Mouse (Mus musculus) layer of hippocampus, adult 18-20 months (tissue): ENCODE data around the gene Cnr1. TPM values are rescaled to one million over a fixed set of nuclear protein-coding genes. Genes with fewer than 3 reads are reported as not detected.

Source experiments
- DNase-seq, 2 experiments: peaks; one replicate each; pipeline ENCODE4 v3.0.0; 2022; ENCODE audit warnings: low spot score in 2 of 2
- long read RNA-seq: library from polyadenylated mRNA; stranded (forward); transcript quantifications from one replicate; pipeline ENCODE4 v2.0.0, GENCODE M21; 2021
- total RNA-seq, 2 experiments: library from RNA; stranded (reverse); gene quantifications; 2 replicates each; pipeline ENCODE4 v1.2.3; 2021

Cnr1 gene
- 100 to 1,000 TPM; 179 to 185 TPM for total RNA-seq
- long read RNA-seq, full-length matches to known transcripts = 52 of 74 reads
- long read RNA-seq, partial matches to known transcripts = 18 of 74 reads
- long read RNA-seq, other reads (novel, unspliced or antisense) = 4 of 74 reads

DNA sequence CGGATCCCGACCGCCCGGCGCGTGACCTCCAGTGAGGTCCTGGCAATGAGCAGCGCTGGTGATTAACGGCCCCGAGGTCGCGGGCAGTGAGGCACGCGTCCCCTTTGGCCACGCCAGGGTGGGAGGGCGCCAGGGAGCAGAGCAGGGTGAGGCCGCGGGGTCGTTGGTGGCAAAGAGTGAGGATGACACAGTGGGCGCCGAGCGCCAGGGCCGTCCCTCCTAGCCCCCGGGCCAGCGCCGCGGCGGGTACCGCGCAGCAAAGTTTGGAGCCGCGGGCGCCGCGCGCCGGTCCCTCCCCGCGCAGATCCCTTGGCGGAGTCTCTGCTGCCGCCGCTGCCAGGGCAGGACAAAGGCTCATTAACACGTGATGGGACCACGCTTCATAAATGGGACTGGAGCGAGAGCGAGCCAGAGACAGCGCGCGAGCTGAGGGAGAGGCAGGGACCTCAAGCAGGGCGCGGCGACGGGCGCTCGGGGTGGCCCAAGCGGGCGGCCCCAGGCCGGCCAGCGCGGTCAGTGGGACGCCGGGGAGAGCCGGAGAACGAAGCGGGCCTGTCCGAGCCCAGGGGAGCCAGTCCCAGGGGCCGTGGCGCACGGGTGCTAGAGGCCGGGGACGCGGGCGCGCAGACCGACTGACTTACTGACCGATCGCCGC is at the start of gene Cnr1:
Cnr1 (plus strand) TSS at position 360 of the 655 bp plus-strand sequence.
- DNase-seq = peak; percentile 70 to 73

DNA sequence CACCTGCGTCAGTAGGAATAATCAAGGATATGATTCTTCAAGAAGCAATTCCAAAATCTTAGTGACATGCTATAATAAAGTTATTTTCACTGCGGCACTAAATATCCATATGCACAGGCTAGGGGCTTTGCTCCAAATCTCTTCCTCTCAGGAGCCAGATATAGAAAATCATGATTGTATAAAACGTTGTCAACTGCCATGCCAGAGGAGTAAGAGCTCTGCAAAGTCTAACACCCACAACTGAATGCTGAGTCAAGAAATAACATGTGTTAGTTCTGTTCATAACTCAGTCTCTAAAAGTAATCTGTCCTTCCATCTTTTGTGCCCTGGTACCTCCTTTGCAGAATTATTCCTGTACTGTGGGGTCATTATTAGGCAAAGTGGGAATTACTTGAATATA is 44.4 kb upstream of the Cnr1 start:
- peak; percentile 1 to 15 for DNase-seq

DNA sequence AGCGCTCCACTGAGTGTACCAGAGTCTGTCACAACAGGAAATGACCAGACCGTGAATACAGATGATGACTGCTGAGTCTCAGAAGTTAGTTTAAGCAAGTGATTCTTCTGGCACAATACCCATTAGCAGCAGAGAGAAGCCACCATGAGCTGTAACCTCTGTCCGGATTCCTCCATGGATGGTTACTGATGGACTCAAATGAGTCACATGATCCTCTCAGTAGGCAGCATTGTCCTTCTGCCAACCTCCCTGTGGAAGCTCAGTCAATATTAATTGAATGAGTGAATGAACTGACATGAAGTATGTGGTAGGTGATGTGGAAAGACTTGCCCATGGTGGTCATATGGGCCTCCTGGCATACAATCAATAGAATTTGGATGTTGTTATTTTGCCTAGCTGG is 38.4 kb upstream of the Cnr1 start:
- no peak for DNase-seq

DNA sequence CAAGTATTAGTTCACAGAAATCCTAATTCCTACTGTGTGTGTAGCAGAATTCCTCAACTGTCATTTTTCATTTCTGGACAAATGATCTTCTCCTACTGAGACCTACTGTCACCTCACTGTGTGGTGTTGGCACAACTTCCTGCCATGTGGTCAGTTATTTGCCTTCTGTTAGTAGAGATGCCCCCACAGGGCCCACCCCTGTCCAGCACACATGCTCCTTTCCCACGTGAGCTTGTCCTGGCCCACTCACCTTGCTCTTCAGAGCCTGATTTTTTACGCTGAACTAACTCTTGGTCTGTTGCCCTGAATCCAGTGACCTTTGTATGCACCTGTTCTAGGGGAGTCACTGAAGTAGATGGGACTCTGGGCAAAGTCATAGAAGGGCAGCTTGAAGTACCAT is 34.4 kb upstream of the Cnr1 start:
- no peak for DNase-seq

DNA sequence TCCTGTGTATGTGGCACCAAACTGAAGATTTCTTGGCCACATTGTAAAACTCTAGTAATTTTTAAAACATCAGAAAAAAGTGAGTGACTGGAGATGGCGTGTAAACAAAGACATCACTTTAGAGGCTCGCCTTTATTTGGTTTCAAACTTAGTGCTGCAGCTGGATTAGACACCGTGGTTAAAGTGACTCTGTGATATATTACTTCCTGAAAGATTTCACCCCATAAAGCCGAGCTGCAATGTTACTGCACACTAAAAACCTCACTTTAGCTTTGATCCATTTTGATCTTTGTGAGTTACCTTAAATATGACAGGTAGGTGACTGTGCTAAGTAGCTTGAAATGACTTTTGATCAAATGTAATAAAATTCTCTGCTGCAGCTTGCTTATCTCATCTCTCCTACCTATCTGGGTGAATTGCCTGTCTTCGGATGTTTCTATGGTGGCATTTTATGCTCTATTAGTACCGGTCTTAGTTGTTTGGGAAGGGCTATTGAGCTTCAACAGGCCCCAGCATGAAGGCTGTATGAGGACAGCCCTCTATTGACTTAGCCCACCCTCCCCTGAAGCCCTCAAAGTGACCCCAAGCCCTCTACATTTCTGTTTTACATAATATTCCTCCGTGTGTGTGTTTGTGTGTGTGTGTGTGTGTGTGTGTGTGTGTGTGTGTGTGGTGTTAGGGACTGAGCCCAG is 32.1 kb upstream of the Cnr1 start:
- no peak for DNase-seq

DNA sequence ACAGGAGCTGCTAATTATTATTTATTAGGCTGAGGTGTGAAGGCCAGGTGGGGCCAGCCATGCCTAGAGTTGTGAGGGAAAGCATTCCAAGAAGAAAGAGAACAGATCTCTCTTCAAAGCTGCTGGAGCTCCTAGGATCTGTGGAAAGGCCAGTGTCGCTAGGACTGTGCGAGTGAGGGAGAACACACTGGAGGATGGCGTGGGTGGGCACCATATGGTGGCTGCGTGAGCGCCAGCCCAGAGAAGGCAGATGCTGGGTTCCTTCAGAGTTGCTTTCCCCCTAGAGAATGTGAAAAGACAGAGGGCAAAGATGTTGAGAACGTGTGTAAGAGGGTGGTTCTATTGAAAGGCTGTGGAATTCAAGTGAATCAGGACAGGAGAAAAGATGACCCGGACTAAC is 30.6 kb upstream of the Cnr1 start:
- DNase-seq = peak; percentile 60 to 72

DNA sequence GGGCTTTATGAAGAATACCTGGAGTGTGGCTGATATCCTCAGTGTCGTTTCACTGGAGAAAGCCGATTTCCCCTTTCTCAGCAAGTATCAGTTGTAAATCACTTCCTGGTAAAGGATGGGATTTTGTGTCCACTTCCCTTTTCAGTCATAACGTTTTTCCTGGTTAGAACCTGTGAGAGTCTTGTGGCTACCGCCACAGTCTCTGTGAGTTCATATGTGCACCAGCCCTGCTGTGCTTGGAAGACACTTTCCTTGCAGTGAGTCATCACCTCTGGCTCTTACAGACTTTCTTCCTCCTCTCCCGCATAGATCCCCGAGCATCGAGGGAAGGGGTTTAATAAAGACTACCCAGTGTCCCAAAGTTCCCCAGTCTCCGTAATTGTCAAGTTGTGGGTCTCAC is 29.3 kb upstream of the Cnr1 start:
- no peak for DNase-seq

DNA sequence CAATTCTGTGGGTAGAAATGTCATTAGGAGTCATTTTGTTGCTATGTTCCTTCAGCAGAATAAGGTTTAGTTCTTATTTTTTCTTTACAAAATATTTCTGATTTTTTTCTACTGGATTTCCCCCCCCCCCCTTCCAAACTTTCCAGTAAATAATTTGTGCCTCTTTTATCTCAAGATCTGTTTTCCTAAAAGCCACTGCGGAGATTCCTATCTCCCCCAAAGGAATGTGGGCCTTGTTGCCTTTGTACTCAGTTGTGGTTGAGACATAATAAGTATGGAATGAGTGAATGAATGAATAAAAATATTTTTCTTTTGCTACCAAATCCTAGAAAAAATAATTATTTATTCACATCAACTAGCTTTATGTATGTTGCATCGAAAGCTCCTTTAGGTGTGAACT is 28.9 kb upstream of the Cnr1 start:
- DNase-seq = no peak

DNA sequence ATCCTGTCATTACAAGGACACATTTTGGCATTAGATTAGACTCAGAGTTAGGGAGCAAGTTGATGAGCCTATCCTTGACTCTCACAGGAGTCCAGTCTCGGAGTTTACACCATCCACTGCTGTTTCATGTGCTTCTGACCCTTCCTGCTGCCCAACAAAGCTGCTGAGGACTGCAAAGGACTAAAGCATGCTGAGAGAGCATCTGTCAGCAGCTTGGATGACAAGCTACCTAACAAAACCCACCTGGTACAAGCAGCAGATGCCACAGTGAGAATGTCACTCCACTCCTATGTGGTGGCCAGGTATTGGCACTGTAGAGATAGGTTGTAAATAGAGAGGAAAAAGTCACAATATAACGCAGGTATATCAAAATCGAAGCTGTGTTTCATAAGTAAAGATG is 22.7 kb upstream of the Cnr1 start:
- DNase-seq = no peak

DNA sequence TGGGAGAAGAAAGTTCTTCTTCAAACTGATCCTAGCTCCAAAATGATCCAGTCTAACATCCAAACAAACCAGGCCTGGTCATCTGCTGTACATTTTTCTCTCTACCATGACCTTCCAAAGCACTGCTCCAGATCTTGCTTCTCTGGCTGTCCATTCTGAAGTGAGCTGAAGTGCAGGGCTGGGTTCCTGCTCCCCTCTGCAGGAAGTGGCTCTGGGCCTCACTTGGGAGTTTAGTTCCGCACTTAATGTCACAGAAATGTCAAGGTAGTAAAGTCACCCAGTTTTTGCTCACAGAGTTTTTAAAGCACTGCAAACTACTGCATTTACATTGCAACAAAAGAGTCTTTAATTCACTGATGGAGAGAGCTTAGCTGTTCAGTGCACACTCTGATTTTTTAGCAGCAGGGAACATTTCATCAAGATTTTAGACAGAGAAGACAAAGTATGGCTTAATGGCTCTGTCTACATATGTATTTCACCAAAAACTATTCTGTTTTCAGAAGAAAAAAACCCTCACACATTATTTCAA is 20.5 kb upstream of the Cnr1 start:
- no peak for DNase-seq

DNA sequence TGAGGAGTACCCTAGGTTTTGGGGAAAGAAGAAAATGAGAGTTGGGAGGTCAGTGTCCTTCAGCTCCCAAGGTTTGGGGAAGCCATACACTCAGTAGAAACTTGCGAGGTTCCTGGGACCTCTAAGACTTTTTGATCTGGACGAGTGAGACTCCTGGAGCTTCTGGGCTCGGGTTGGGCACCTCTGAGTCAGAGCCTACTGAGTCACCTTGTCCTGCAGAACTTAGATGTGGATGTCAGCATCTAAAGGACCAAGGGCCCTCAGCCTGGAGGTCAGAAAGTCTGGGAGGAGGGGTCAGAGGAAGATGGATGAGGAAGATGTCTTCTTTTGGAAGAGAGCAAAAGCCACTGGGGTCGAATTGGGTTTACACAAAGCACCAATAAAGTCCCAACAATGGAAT is 19.6 kb upstream of the Cnr1 start:
- no peak for DNase-seq

DNA sequence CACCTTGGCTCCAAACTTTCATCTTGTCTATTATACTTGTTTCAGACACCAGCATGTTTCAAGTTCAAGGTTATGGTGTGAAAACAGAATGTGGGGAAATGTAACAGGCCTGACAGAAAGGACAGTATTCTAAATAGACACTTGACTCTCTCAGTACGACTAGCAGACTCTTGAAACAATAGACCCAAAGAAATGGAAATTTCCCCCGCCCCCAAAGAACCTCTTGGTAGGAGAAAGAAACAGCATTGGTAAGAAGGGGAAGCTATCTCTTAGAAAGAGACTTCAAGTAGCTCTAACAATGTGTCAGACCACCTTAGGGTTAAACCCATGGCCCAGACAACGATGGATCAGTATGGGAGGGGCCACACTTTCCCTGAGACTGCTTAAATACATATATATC is 15.6 kb upstream of the Cnr1 start:
- no peak for DNase-seq

DNA sequence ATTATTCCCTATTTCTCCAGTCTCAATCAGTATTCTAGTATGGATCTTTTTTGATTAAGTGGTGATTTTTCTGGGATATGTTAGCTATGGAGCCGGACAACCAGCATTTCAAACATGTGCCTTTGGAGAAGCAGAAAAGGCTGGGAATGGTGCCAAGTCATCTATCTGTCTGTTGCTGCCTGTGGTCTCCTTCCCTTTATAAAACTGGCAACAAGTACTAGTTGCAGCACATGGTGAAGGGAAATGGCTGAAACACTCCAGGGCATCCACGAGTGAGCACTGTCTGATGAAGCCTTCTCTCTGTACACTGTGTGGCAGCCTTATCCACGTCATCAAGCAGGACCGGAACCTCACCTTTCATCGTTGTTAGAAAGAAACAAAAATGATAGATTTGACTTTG is 8.7 kb upstream of the Cnr1 start:
- DNase-seq = peak; percentile 19 to 50

DNA sequence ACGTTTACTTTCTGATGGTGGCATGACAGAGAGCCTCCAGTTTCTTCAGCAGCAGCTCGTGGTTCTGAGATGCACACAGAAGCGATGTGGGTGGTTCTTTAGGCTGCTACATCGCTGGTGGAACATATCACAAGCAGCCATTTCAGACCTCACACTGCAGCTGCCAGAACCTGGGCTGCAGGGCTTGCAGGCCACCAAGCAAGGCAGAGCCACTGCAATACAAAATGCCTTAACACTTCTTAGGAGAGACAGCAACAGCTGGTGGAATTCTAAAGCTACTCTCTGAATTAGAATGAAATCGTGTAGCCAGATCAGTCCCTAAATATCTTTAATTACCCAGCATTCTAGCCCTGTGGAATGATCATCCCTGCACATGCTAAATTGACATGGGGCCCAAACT is 3.6 kb upstream of the Cnr1 start:
- DNase-seq = no peak

DNA sequence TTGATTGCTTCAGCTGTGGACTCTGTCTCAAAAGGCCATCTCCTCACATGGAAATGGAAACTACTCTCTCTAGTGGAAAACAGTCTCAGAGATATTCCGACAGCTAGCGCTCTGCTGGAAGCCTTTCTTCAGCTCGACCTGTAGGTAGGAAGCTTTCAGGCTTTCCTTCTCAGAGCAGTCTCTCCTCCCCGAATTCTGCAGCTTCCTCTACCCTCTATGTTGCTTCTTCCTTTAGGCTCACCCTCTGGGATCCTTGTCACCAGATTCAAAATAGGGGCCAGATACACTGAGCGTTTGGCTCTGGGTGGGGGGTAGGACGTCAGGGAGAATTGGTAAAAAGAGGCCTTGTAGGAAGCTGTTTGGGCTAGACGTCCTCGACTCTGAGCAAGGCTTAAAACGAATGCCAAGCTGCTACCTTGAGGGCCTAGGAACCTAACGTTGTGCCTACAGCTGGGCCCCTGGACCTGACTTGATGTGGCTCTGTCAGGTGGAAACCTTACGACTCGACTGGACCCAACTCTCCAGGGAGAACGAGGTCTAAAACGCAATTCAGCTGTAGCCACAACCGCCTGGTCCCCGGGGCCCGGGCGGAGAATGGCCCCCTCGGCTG is 1.1 kb upstream of the Cnr1 start:
- peak; percentile 25 to 40 for DNase-seq

DNA sequence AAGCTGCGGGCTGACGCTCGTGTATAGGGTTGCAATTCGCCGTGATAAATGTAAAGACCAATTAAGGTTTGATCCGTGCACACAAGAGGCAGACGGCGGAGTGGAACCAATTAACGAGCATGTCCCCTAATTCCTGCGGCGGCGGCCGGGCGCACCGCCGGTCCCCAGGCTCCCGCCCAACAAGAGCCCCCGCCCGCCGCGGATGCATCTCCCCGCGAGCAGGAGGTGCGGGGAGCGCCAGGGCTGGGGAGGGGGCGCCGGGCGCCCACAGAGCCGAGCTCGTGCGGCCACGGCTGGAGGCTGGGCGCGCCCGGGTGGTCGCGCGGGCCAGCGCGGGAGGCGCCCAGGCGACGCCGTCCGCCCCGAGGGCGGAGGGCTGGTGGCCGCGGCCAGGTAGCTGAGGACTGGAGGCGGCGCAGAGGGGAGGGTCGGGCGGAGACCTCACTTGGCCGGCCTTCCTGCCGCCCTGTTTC is 596 bp upstream of the Cnr1 start:
- peak; percentile 30 to 49 for DNase-seq

DNA sequence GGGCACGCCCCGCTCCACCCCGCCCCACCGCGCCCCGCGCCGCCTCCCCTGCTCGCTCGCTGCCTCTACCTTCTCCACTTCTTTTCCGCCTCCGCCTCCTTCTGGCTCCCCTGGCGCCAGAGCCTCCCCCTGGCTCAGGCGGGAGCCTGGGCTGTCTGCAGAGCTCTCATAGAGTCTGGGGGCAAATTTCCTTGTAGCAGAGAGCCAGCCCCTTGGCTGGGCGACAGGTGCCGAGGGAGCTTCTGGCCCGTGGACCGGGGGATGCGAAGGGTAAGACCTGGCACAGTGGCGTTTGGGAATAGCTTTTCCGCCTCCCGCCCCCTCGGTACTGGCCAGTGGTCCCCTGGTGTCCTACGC is 474 bp downstream of the Cnr1 start:
- DNase-seq = peak; percentile 14 to 45

DNA sequence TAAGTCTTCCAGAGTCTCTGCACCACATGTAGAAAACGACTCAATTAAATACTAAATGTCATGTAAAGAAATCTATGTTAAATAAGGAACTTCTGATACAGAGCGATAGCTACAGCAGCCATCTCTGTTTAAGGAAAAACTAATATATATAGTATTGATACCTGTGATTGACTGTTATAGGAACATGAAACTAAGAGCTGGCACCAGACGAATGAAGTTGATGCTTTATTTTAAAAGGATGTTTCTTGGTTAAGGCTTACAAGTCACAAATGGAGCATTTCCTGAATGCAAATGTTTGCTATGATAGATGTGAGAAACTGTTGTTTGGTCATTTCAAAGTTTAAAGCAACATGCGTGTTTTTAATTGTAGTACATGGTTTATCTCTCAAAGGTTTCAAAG is 1.1 kb downstream of the Cnr1 start:
- no peak for DNase-seq

DNA sequence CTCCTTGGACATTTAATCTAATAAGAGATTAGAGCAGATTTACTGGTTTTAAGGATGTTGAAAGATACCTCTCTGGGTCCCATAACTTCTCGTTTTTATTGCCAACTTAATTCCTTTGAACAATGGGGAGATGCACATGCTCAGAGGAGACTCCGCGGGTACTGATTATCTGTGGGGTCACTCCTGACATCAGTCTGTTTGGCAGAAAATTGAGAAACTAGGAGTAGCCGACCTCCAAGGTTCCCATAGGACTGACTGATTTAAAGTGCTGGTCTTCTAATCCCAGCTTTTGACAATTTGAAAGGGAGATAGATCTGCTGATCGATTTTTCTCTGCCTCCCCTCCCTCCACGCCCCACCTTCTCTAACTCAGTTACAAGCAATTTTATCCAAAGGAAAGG is 1.6 kb downstream of the Cnr1 start:
- no peak for DNase-seq

DNA sequence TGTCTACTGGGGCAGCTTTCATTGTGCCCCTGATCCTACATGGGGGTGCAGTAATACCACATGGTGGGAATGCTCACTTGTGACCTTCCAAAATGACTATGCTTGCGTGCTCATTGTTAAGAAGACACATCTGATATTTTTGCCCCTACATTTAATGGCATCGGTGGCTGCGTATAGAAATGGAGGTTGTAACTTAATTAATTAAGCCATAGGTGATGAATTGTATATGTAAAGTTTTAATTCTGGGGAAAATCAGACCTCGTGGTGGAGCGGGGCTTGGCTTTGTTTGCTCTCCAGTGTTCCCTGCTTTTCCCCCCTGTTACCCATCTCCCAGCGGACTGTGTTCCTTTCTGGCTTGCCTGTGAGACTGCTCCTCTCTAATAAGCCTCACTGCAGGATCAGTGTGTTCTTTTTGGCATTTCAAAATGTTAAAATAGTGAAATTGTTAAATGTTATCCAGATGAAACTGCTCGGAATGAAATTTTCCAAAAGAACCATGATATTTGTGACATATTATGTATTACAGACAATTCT is 2.4 kb downstream of the Cnr1 start:
- DNase-seq = peak in 1 of 2 experiments; percentile 44

DNA sequence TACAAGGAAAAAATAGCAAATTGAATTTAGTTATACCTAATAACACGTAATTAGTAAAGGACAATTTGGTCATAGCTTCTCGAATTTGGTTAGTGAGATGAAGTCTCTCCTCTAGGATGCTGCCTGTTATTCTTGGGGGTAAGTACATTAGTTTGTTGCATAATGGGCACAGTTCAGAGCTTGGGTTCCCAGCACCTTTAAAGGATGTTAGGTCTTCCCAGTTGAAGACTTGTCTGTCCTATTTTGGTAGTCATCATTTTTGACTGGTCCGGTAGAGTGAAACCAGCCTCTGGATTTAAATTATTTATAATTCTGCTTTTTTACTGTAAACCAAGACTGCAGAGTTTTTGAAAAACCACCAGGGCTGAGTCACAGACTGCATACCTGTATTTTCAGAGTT is 3.3 kb downstream of the Cnr1 start:
- DNase-seq = no peak

DNA sequence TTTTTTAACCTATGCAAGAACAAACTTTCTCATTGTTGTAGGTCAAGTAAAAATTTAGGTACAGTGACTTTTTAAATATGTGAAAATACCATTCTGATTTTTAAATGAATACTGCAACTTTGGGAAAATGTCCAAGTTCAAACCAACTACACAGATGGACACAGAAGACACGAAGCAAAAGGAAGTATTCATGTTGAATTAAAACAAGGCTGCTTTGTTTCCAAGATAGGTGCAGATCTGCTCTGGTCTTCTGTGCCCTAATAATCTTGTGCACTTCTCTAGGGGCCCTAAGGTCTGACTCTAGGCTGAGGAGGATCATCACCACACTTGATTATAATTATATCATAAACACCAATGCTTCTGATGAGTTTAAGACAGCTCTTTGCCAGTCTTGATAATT is 4.1 kb downstream of the Cnr1 start:
- DNase-seq = no peak
